ENCODE assay signal across 12 mouse cellular contexts in the genomic region with DNA sequence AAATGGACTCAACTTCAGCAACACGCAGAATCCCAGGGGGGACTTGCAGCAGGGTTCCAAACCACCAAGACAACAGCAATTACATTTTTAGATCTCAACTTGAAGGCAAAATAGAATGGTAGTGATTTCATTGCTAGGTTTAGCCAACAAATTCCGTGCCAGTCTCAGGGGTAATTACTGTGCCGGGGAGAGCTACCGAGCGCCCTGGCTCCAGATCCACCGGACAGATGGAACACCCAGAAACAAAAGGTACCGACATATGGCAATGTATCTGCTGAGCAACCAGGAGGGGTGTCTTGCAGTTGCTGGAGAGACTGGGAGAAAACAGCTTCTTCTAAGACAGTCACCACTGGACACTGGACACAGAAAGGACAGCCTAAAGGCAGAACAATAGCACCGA.
DNase-seq lines count a peak whose midpoint lies in the region; ATAC-seq and TF ChIP-seq lines count a peak whose summit lies in the region.
"Had no signal": no experiment of that assay in that cellular context is flagged by ENCODE, and none has a peak within 500 bp of the region (broad histone marks: within the 10 kb centered on the region; RNA-seq: fewer than 3 reads in every experiment).

No protein-coding gene starts in this region.

- no peaks in the 10 kb centered on the region for H3K4me1 ChIP-seq in midbrain, postnatal 0 days (ENCODE audit: insufficient read depth, low read length)
- H3K4me1 ChIP-seq in midbrain, embryonic 10.5 days = no peaks in the 10 kb centered on the region
- no peaks in the 10 kb centered on the region for H3K4me1 ChIP-seq in lung, postnatal 0 days (ENCODE audit: insufficient read depth, low read depth, low read length)

- no peak for TF ChIP-seq CTCF in midbrain, postnatal 0 days (IDR thresholded peaks at IDR 0.05)
- no peak for TF ChIP-seq CTCF in lung, postnatal 0 days (IDR thresholded peaks at IDR 0.05)

- intact Hi-C loops in heart, postnatal 25 days (cut with DNase I) = no loop called here

- H3K27ac ChIP-seq in midbrain, postnatal 0 days (ENCODE audit: low read depth, low read length) = no peak overlapping the region
- no peak overlapping the region for H3K27ac ChIP-seq in midbrain, embryonic 10.5 days (replicated peaks)
- H3K27ac ChIP-seq in lung, postnatal 0 days (ENCODE audit: low read length) = no peak overlapping the region
- H3K27ac ChIP-seq: macrophage had no signal

- peak; percentile 40 to 45 for DNase-seq in frontal cortex, postnatal 36 days (ENCODE audit: low spot score in 2 of 2)
- no peak for DNase-seq in frontal cortex, postnatal 10 days (ENCODE audit: low spot score in 2 of 2)
- DNase-seq in midbrain, postnatal 0 days (ENCODE audit: low spot score) = peak; percentile 63
- no peak for DNase-seq in midbrain, embryonic 10.5 days (ENCODE audit: low spot score)
- peak; percentile 81 to 91 for DNase-seq in cerebellum, postnatal 14 days
- DNase-seq in telencephalon, adult 2 months (ENCODE audit: low read depth, low spot score) = peak; percentile 67
- DNase-seq in lung, postnatal 0 days (ENCODE audit: low spot score) = no peak
- DNase-seq in heart, postnatal 25 days (ENCODE audit: low spot score) = no peak
- DNase-seq: kidney, postnatal 36 days; spleen, adult 18-20 months had no signal

- no peak overlapping the region for H3K4me3 ChIP-seq in midbrain, postnatal 0 days (ENCODE audit: low read depth, low read length)
- no peak overlapping the region for H3K4me3 ChIP-seq in midbrain, embryonic 10.5 days
- no peak overlapping the region for H3K4me3 ChIP-seq in lung, postnatal 0 days (ENCODE audit: low read depth, low read length)

- no peak for ATAC-seq in midbrain, postnatal 0 days (ENCODE audit: low FRiP score)
- ATAC-seq in lung, postnatal 0 days = no peak
- ATAC-seq: intestine, embryonic 16.5 days had no signal

- 67% methylated on average over 8 of the region's 8 CpGs for WGBS in midbrain, postnatal 0 days
- WGBS in midbrain, embryonic 10.5 days = 94% methylated on average over 8 of the region's 8 CpGs
- 93% methylated on average over 8 of the region's 8 CpGs for WGBS in lung, postnatal 0 days

- no peaks in the 10 kb centered on the region for H3K9me3 ChIP-seq in midbrain, postnatal 0 days (ENCODE audit: low read length)
- no peaks in the 10 kb centered on the region for H3K9me3 ChIP-seq in midbrain, embryonic 10.5 days (replicated peaks)
- no peaks in the 10 kb centered on the region for H3K9me3 ChIP-seq in lung, postnatal 0 days (ENCODE audit: low read length)

- no peak overlapping the region for H3K4me2 ChIP-seq in midbrain, postnatal 0 days (ENCODE audit: low read depth, low read length, poor library complexity, severe bottlenecking)
- H3K4me2 ChIP-seq in lung, postnatal 0 days (replicated peaks; ENCODE audit: low read depth, low read length) = no peak overlapping the region

- H3K27me3 ChIP-seq in midbrain, postnatal 0 days (ENCODE audit: insufficient read depth, low read length) = no peaks in the 10 kb centered on the region
- no peaks in the 10 kb centered on the region for H3K27me3 ChIP-seq in midbrain, embryonic 10.5 days (ENCODE audit: low read depth, poor library complexity, severe bottlenecking)
- no peaks in the 10 kb centered on the region for H3K27me3 ChIP-seq in lung, postnatal 0 days (replicated peaks; ENCODE audit: insufficient read depth, low read length)

- H3K9ac ChIP-seq in midbrain, postnatal 0 days (replicated peaks; ENCODE audit: low read length, poor library complexity, severe bottlenecking) = no peak overlapping the region
- no peak overlapping the region for H3K9ac ChIP-seq in lung, postnatal 0 days (replicated peaks; ENCODE audit: low read depth)

- no peak for TF ChIP-seq EP300 in lung, postnatal 0 days (IDR thresholded peaks at IDR 0.05)

- peaks cover 20% of the 10 kb centered on the region for H3K36me3 ChIP-seq in midbrain, postnatal 0 days (ENCODE audit: insufficient read depth, low read length)
- H3K36me3 ChIP-seq in midbrain, embryonic 10.5 days = no peaks in the 10 kb centered on the region
- no peaks in the 10 kb centered on the region for H3K36me3 ChIP-seq in lung, postnatal 0 days (ENCODE audit: insufficient read depth, low read length)

Comparison
In these comparisons a context has a peak if more than half of its experiments do, and no peak if none do; other contexts are left out.
1. DNase-seq: peak in frontal cortex, postnatal 36 days (2 of 2), midbrain, postnatal 0 days (single experiment), cerebellum, postnatal 14 days (2 of 2) and telencephalon, adult 2 months (single experiment); none in frontal cortex, postnatal 10 days (0 of 2), midbrain, embryonic 10.5 days (single experiment), lung, postnatal 0 days (single experiment) and heart, postnatal 25 days (single experiment).